Mouse (Mus musculus) embryonic facial prominence, embryonic 14.5 days (tissue): ENCODE data around the gene Rsph10b. TPM values are rescaled to one million over a fixed set of nuclear protein-coding genes. Genes with fewer than 3 reads are reported as not detected.
A peak's percentile ranks its signal among the peaks of the same experiment; 100 is the strongest.

Experiments used
- ATAC-seq: fragments of 200-750 bp; cut with Nextera tagmentation; 2 replicates; pipeline ENCODE4 v1.8.0; 2017; ENCODE audit warnings: low read depth, moderate number of reproducible peaks, moderate TSS enrichment
- DNase-seq: peaks from one replicate; pipeline ENCODE4 v3.0.0-alpha.2; 2015; ENCODE audit warnings: low spot score
- H3K27ac ChIP-seq: fragments of 300-500 bp; sonication (generic); replicated peaks from 2 replicates; pipeline ENCODE4 v1.5.1; 2014; ENCODE audit warnings: low read depth, mild to moderate bottlenecking, low read length, moderate library complexity
- H3K27me3 ChIP-seq: fragments of 300-500 bp; sonication (generic); replicated peaks from 2 replicates; pipeline ENCODE4 v1.6.1; 2014; ENCODE audit warnings: low read length; ENCODE audit not compliant: control insufficient read depth, insufficient read depth
- H3K36me3 ChIP-seq: fragments of 300-500 bp; sonication (generic); 2 replicates; pipeline ENCODE4 v1.6.1; 2014; ENCODE audit warnings: low read length, mixed read lengths; ENCODE audit not compliant: control insufficient read depth, insufficient read depth
- H3K4me1 ChIP-seq: fragments of 300-500 bp; sonication (generic); 2 replicates; pipeline ENCODE4 v1.6.1; 2014; ENCODE audit warnings: antibody characterized with exemption, low read length; ENCODE audit not compliant: control insufficient read depth, insufficient read depth
- H3K4me2 ChIP-seq: fragments of 300-500 bp; sonication (generic); 2 replicates; pipeline ENCODE4 v1.6.1; 2014; ENCODE audit warnings: low read depth, mild to moderate bottlenecking, low read length, moderate library complexity, mixed read lengths
- H3K4me3 ChIP-seq: fragments of 300-500 bp; sonication (generic); 2 replicates; pipeline ENCODE4 v1.5.1; 2014; ENCODE audit warnings: low read depth, mild to moderate bottlenecking, low read length
- H3K9ac ChIP-seq: fragments of 300-500 bp; sonication (generic); 2 replicates; pipeline ENCODE4 v1.6.1; 2014; ENCODE audit warnings: low read depth, mild to moderate bottlenecking, low read length, moderate library complexity, mixed read lengths
- H3K9me3 ChIP-seq: fragments of 300-500 bp; sonication (generic); 2 replicates; pipeline ENCODE4 v1.6.1; 2016; ENCODE audit warnings: low read length; ENCODE audit not compliant: control insufficient read depth
- WGBS: fragments of 180-500 bp; shearing (Covaris S2); extraction: QIAGEN DNeasy Blood & Tissue Kit; methylation state at CpG from one replicate; pipeline ENCODE4 v1.1.7; 2014; 5-methylcytosine and 5-hydroxymethylcytosine counted together
- polyA plus RNA-seq: library from polyadenylated mRNA; unstranded; fragments of >200 nt; fragmentation: Nextera tagmentation; extraction: Ambion mirVana; gene quantifications from 2 replicates; pipeline ENCODE4 v1.2.1, GENCODE M21; 2014

Gene Rsph10b
- polyA plus RNA-seq, 1 experiment from 2014 or later: 4.7 TPM

DNA sequence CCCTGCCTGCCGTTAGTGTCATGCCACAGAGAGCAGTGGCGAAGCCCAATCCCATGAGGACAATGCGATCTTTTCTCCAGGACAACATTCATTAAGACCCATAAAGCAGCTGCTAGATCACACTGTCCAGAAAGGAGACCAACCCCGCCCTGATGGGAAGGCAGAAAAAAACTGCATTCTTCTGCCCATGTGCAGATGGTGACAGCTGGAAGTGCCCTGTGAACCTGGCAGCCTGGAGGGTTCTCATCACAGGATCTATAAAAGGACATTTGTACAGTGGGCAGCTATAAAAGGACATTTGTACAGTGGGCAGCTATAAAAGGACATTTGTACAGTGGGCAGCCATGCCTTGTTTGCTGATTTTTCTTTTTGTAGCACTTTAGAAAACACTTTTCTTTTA is 56.2 kb downstream of the Rsph10b start:
- peak; percentile 42 for DNase-seq
- Histone ChIP-seq H3K4me1 (no peaks in the 10 kb centered on the region), H3K27ac (no peak overlapping the region; the same call in 1 of the 2 replicates), H3K9me3 (no peaks in the 10 kb centered on the region), H3K9ac (no peak overlapping the region), H3K4me2 (no peak overlapping the region), H3K36me3 (peaks cover 93% of the 10 kb centered on the region), H3K27me3 (no peaks in the 10 kb centered on the region), H3K4me3 (no peak overlapping the region)
- WGBS: 83% methylated on average over 4 of the region's 4 CpGs
- peak; percentile 41; the same call in 1 of the 2 replicates for ATAC-seq

DNA sequence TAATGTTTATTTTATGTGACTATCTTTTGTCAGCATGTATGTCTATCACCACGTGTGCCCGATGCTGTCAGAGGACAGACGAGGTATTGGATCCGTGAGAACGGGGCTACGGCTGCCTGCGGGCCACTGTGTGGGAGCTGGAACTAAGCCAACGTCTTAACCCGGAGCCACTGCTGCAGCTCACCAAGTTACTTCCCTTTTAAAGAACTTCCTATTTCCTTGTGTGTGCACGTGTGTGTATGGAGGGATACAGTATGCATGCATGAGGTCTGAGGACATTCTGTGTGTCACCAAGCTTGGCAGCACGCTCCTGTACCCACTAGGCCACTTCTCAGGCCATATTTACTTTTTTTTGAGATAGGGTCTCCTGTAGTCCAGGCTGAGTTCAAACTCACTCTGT is 57.3 kb downstream of the Rsph10b start:
- H3K27me3 ChIP-seq: no peaks in the 10 kb centered on the region
- no peaks in the 10 kb centered on the region for H3K9me3 ChIP-seq
- DNase-seq (no peak), ATAC-seq (no peak)
- H3K4me2 ChIP-seq: no peak overlapping the region
- H3K36me3 ChIP-seq: peaks cover 96% of the 10 kb centered on the region
- no peak overlapping the region for H3K9ac ChIP-seq
- 91% methylated on average over 11 of the region's 11 CpGs for WGBS
- no peaks in the 10 kb centered on the region for H3K4me1 ChIP-seq
- no peak overlapping the region for H3K27ac ChIP-seq
- no peak overlapping the region for H3K4me3 ChIP-seq

DNA sequence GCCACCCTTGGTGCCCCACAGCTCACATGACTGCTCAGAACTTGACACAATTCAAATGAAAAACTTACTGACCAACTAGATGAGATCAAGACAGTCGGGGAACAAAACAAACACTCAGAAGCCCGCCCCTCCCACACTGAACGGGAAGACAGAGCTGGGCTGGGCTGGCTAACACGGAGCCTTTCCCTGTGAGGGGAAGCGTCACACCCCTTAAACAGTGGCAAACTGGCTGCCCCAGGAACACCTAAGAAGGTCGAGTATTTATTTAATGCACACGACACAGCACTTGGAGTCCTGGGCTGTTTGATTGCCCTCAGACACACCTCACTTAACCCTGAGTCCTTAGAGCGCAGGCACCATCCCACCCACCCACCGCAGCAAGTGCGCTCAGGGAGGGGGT is 59.8 kb downstream of the Rsph10b start:
- Histone ChIP-seq H3K4me3 (no peak overlapping the region), H3K4me2 (no peak overlapping the region), H3K36me3 (peaks cover 93% of the 10 kb centered on the region), H3K9ac (no peak overlapping the region), H3K9me3 (no peaks in the 10 kb centered on the region), H3K27ac (no peak overlapping the region), H3K4me1 (no peaks in the 10 kb centered on the region), H3K27me3 (no peaks in the 10 kb centered on the region)
- WGBS: 80% methylated on average over 10 of the region's 10 CpGs
- DNase-seq: no peak
- ATAC-seq: no peak

DNA sequence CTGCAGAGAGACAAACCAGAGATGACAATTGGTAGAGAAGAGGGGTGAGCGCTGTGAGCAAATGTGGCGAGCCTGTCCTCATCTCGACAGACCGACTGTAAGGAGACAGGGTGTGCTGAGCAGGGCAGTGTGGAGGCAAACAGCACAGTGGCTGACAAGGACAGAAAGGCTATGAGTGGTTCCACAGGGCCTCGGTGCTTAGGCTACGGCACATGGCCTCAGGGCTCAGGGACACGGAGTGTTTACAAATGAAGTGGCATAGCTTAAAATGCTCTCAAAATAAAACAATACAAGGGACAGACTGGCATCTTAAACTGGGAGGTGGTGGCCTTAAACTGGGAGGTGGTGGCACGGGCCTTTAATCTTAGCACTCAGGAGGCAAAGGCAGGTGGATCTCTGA is 60.4 kb downstream of the Rsph10b start:
- Histone ChIP-seq H3K4me2 (no peak overlapping the region), H3K9me3 (no peaks in the 10 kb centered on the region), H3K27ac (no peak overlapping the region), H3K4me3 (no peak overlapping the region), H3K4me1 (no peaks in the 10 kb centered on the region), H3K36me3 (peaks cover 93% of the 10 kb centered on the region), H3K9ac (no peak overlapping the region), H3K27me3 (no peaks in the 10 kb centered on the region)
- WGBS: 87% methylated on average over 8 of the region's 8 CpGs
- DNase-seq: no peak
- ATAC-seq: no peak

DNA sequence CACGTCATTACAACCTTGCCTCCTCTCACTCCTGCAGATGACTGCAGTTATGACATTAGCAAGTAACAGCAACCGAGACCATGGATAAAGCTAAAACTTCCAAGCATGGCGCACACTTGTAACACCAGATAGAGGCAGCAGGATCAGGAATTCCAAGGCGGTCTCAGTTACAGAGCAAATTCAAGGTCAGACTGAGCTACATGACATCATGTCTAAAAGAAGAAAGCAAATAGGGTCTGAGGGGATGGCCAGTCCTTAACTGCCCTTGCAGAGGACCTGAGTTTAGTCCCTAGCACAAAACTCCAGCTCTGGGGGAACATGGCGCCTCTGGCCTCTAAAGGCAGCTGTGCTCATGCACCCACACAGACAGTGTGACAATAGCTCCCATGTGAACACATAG is 61.0 kb downstream of the Rsph10b start:
- DNase-seq (no peak), ATAC-seq (no peak)
- no peak overlapping the region for H3K4me2 ChIP-seq
- H3K9me3 ChIP-seq: no peaks in the 10 kb centered on the region
- H3K27ac ChIP-seq: no peak overlapping the region
- H3K27me3 ChIP-seq: no peaks in the 10 kb centered on the region
- no peak overlapping the region for H3K4me3 ChIP-seq
- no peak overlapping the region for H3K9ac ChIP-seq
- H3K36me3 ChIP-seq: peaks cover 93% of the 10 kb centered on the region
- WGBS: 85% methylated on average over 5 of the region's 5 CpGs
- H3K4me1 ChIP-seq: no peaks in the 10 kb centered on the region

DNA sequence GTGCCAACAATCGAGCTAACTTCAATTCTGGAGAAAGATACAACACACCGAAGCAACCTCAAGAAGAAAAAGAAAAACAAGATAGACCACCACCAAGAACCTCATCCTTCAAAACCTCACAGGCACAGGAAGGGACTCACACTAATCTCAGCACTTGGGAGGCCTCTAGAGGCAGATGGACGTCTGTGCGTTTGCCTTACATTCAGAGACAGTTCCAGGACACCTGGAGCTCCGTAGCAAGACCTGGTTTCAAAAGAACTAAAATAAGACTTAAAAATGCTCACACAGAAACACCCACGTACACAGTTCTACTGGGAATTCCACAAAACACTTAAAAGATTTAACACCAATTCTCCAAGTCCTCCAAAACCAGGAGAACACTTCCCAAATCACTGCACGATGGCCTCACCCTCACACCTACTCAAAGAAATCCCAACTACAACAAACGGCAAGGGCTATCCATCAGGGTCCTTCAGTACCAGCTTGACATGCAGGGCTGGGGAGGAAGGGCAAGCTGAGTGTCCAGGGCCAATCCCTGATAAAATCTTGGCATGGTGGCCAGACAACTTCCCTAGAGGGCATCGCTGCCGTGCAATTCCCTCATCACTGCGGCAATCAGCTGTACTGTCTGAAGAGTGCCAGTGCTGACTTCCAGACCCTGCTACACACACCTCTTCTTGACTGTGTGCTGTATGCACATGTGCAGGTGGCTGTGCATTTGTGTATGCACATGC is 62.0 kb downstream of the Rsph10b start:
- 77% methylated on average over 11 of the region's 11 CpGs for WGBS
- Histone ChIP-seq H3K9ac (no peak overlapping the region), H3K36me3 (peaks cover 94% of the 10 kb centered on the region), H3K27me3 (no peaks in the 10 kb centered on the region), H3K4me3 (no peak overlapping the region), H3K9me3 (no peaks in the 10 kb centered on the region), H3K27ac (no peak overlapping the region), H3K4me1 (no peaks in the 10 kb centered on the region), H3K4me2 (no peak overlapping the region)
- ATAC-seq (no peak), DNase-seq (no peak)

DNA sequence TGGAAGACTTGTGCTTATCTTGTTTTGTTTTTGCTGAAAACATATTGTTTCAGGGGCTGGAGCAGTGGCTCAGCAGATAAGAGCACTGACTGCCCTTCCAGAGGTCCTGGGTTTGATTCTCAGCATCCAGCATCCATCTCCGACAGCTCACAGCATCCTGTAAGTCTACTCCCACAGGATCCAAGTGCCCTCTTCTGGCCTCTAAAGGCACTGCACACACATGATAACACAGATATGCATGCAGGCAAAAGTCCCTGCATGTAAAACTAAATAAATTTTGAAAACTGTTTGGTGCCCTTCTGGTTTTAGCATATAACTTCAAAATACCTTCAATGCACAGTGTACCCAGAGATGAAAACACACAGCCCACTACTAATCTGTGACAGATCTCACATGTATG is 66.6 kb downstream of the Rsph10b start:
- Histone ChIP-seq H3K9ac (no peak overlapping the region), H3K27ac (no peak overlapping the region), H3K4me1 (no peaks in the 10 kb centered on the region), H3K9me3 (no peaks in the 10 kb centered on the region), H3K36me3 (peaks cover 95% of the 10 kb centered on the region), H3K4me3 (no peak overlapping the region), H3K4me2 (no peak overlapping the region), H3K27me3 (no peaks in the 10 kb centered on the region)
- DNase-seq (no peak), ATAC-seq (no peak)
- WGBS: 88% methylated on average over 1 of the region's 1 CpGs

DNA sequence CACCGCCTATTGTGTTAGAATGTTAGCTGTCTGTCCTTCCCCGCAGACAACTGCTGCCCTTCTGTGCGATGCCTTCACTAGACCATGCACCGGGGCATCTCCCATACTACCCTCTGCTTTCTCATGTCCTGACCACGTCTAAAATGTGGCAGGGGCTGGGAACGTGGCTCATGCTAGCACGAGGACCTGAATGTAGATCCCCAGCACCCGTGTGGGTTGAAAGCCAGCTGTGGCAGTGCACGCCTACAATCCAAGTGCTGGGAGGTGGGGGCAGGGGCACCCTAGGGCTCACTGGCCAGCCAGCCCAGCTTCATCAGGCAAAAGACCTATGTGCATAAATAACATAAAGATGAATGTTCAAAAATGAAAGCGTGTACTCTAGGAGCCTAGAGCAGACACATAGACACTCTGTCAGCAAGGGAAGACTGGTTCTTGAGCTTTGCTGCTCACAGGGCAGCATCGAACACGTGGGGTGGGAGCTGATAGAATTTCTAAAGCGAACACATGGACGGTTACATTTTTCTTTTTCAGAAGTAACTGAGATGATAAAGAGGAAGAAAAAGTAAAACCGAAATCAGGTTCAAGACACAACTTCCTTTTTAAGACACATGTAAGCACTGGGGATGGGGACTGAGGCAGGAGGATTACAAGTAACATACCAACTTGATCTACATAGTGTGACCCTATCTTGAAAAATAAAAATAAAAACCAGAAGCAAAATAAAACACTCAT is 69.8 kb downstream of the Rsph10b start:
- 91% methylated on average over 15 of the region's 15 CpGs for WGBS

More for the DNA sequence above, 69.8 kb downstream of the Rsph10b start:
- peaks cover 91% of the 10 kb centered on the region for H3K36me3 ChIP-seq
- no peaks in the 10 kb centered on the region for H3K9me3 ChIP-seq
- no peaks in the 10 kb centered on the region for H3K27me3 ChIP-seq
- no peak overlapping the region for H3K4me2 ChIP-seq
- no peaks in the 10 kb centered on the region for H3K4me1 ChIP-seq
- no peak overlapping the region for H3K9ac ChIP-seq
- no peak overlapping the region for H3K4me3 ChIP-seq
- no peak for DNase-seq
- no peak for ATAC-seq
- H3K27ac ChIP-seq: no peak overlapping the region
